Mouse (Mus musculus) myocyte (in vitro differentiated cells): ENCODE measurements around the gene Dbh.

ENCODE experiments used
- E2F4 ChIP-seq: IDR thresholded peaks from one replicate; pipeline ENCODE4 v1.6.1; 2011; ENCODE audit warnings: mild to moderate bottlenecking, control low read depth, moderate library complexity; ENCODE audit not compliant: insufficient read depth
- MAX ChIP-seq: IDR thresholded peaks from one replicate; pipeline ENCODE4 v1.6.1; 2011; ENCODE audit warnings: low read depth, mild to moderate bottlenecking, control low read depth
- MYOD1 ChIP-seq, 3 experiments: IDR thresholded peaks; one replicate each; pipeline ENCODE4 v1.6.1; 2011; ENCODE audit warnings: control low read depth in 2 of 3, low read depth in 2 of 3, mild to moderate bottlenecking in 2 of 3, moderate library complexity in 1 of 3; ENCODE audit not compliant: insufficient read length in 2 of 3, control insufficient read depth in 1 of 3
- MYOG ChIP-seq, 3 experiments: IDR thresholded peaks; one replicate each; pipeline ENCODE4 v1.6.1; 2011; ENCODE audit warnings: control low read depth in 2 of 3, low read depth in 2 of 3, mild to moderate bottlenecking in 2 of 3; ENCODE audit not compliant: insufficient read length in 2 of 3, control insufficient read depth in 1 of 3, insufficient read depth in 1 of 3
- POLR2A ChIP-seq: IDR thresholded peaks from one replicate; pipeline ENCODE4 v1.6.1; 2011; ENCODE audit warnings: low read depth, mild to moderate bottlenecking, control low read depth, moderate library complexity; ENCODE audit not compliant: insufficient read length
- SRF ChIP-seq: IDR thresholded peaks from one replicate; pipeline ENCODE4 v1.6.1; 2011; ENCODE audit warnings: low read depth; ENCODE audit not compliant: control insufficient read depth, insufficient read length
- TCF12 ChIP-seq: IDR thresholded peaks from one replicate; pipeline ENCODE4 v1.6.1; 2011; ENCODE audit warnings: mild to moderate bottlenecking, control low read depth; ENCODE audit not compliant: poor library complexity, insufficient read depth, severe bottlenecking
- TCF3 ChIP-seq: IDR thresholded peaks from one replicate; pipeline ENCODE4 v1.6.1; 2011; ENCODE audit warnings: low read depth, control low read depth; ENCODE audit not compliant: insufficient read length
- USF1 ChIP-seq: IDR thresholded peaks from one replicate; pipeline ENCODE4 v1.6.1; 2011; ENCODE audit warnings: low read depth, mild to moderate bottlenecking, control low read depth, moderate library complexity

DNA sequence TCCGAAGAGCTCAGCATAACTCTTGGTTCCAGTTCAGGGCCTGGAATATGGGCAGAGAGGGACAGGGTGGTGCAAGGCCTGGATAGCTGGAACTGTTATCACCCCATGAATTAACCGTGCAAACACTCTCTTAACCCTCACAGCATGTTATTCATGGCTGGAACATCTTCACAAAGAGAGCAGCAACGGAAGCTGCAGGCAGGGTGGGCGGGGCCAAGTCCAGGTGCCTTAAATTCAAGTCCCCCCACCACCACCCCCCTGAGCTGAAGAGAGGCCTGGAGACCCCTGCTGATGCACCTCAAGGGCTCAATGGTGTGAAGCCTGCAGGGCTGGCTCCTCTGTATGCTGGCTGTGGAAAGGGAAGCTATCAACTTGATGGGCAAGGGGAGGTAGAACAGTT lies 38.5 kb upstream of the Dbh start:
- no peak for TF ChIP-seq SRF
- no peak for TF ChIP-seq POLR2A
- TF ChIP-seq TCF12, result no peak
- TF ChIP-seq MAX, result no peak
- TF ChIP-seq MYOG (IDR thresholded peaks at IDR 0.05; ENCODE audit: control insufficient read depth in 1 of 3, insufficient read depth in 1 of 3, insufficient read length in 2 of 3, low read depth in 2 of 3), result no peak
- no peak for TF ChIP-seq E2F4
- no peak for TF ChIP-seq TCF3
- TF ChIP-seq USF1, result no peak
- TF ChIP-seq MYOD1 (IDR thresholded peaks at IDR 0.05; ENCODE audit: control insufficient read depth in 1 of 3, insufficient read length in 2 of 3, low read depth in 2 of 3), result no peak
